Mouse (Mus musculus): ENCODE data around the gene Trmo.

Trmo gene

GRCm38 (mm10) chr4:46389013-46389611 is at the start of gene Trmo:
Trmo (minus strand) TSS chr4:46389437.
- DNase-seq, result peak; percentile 94

GRCm38 (mm10) chr4:46432339-46433036 is 43.3 kb upstream of the Trmo start:
- DNase-seq, result no peak

GRCm38 (mm10) chr4:46428903-46429499 is 39.8 kb upstream of the Trmo start:
- DNase-seq, result no peak

GRCm38 (mm10) chr4:46422625-46423024 is 33.4 kb upstream of the Trmo start:
- DNase-seq, result no peak

GRCm38 (mm10) chr4:46418851-46419250 is 29.6 kb upstream of the Trmo start:
- DNase-seq, result no peak

- DNase-seq, result no peak
These were observed 28.3 kb upstream of the Trmo start for GRCm38 (mm10) chr4:46417491-46417890.

GRCm38 (mm10) chr4:46413406-46413805 is 24.2 kb upstream of the Trmo start, which contains the start of gene Hemgn:
Hemgn (minus strand) TSS chr4:46413506.
- DNase-seq, result no peak

- no peak for DNase-seq
These were observed 22.9 kb upstream of the Trmo start for GRCm38 (mm10) chr4:46412113-46412512.

GRCm38 (mm10) chr4:46411489-46411888 is 22.3 kb upstream of the Trmo start:
- DNase-seq, result no peak

GRCm38 (mm10) chr4:46410677-46411076 is 21.4 kb upstream of the Trmo start:
- no peak for DNase-seq

GRCm38 (mm10) chr4:46406966-46407703 is 17.9 kb upstream of the Trmo start:
- DNase-seq, result no peak

- no peak for DNase-seq
These were observed 15.0 kb upstream of the Trmo start for GRCm38 (mm10) chr4:46404042-46404795.

GRCm38 (mm10) chr4:46398839-46399238 is 9.6 kb upstream of the Trmo start:
- no peak for DNase-seq

GRCm38 (mm10) chr4:46395736-46396135 is 6.5 kb upstream of the Trmo start:
- no peak for DNase-seq

GRCm38 (mm10) chr4:46394388-46394787 is 5.2 kb upstream of the Trmo start:
- no peak for DNase-seq

- DNase-seq, result peak; percentile 85
These were observed 1.2 kb upstream of the Trmo start for GRCm38 (mm10) chr4:46390390-46390970.

GRCm38 (mm10) chr4:46389612-46390341 is 540 bp upstream of the Trmo start:
- peak; percentile 68 for DNase-seq

- DNase-seq, result no peak
These were observed 681 bp downstream of the Trmo start for GRCm38 (mm10) chr4:46388556-46388955.

- peak; percentile 90 for DNase-seq
These were observed 14.3 kb downstream of the Trmo start for GRCm38 (mm10) chr4:46374869-46375368.

- DNase-seq, result no peak
These were observed 14.8 kb downstream of the Trmo start for GRCm38 (mm10) chr4:46374455-46374854.

- DNase-seq, result no peak
These were observed 18.2 kb downstream of the Trmo start for GRCm38 (mm10) chr4:46371030-46371429.

All from cerebellum, adult 9-10 months (tissue).